Mouse (Mus musculus) heart, postnatal 4 days (tissue): ENCODE measurements at regions not wholly inside any gene's neighbourhood (a gene's known extent, or its start where the extent isn't known, plus 50 kb on each side); places are given as distances from the start of the nearest gene placed in this dataset.

Experiments
- DNase-seq: peaks from one replicate; pipeline ENCODE4 v3.0.0; 2021

GRCm38 (mm10) chr4:56036334-56036733 is 504.1 kb upstream of the Klf4 start:
- DNase-seq: no peak

- no peak for DNase-seq
Measured at GRCm38 (mm10) chr4:56035543-56035942, 503.3 kb upstream of the Klf4 start.

- DNase-seq: no peak
Measured at GRCm38 (mm10) chr4:56028441-56028840, 496.2 kb upstream of the Klf4 start.

GRCm38 (mm10) chr4:56027258-56027657 is 495.0 kb upstream of the Klf4 start:
- DNase-seq: no peak

GRCm38 (mm10) chr4:56024478-56024877 is 492.2 kb upstream of the Klf4 start:
- DNase-seq: no peak

- DNase-seq: no peak
Measured at GRCm38 (mm10) chr4:56018212-56018611, 485.9 kb upstream of the Klf4 start.

- no peak for DNase-seq
Measured at GRCm38 (mm10) chr4:56015481-56015880, 483.2 kb upstream of the Klf4 start.

GRCm38 (mm10) chr4:56008287-56008686 is 476.0 kb upstream of the Klf4 start:
- DNase-seq: no peak

GRCm38 (mm10) chr4:56004227-56004626 is 472.0 kb upstream of the Klf4 start:
- DNase-seq: no peak

GRCm38 (mm10) chr4:56001312-56001731 is 469.1 kb upstream of the Klf4 start:
- peak; percentile 62 for DNase-seq

- DNase-seq: no peak
Measured at GRCm38 (mm10) chr4:55984026-55984425, 451.8 kb upstream of the Klf4 start.

- no peak for DNase-seq
Measured at GRCm38 (mm10) chr4:55978539-55978938, 446.3 kb upstream of the Klf4 start.

GRCm38 (mm10) chr4:55976265-55976664 is 444.0 kb upstream of the Klf4 start:
- DNase-seq: no peak

GRCm38 (mm10) chr4:55973706-55974105 is 441.4 kb upstream of the Klf4 start:
- DNase-seq: no peak

- no peak for DNase-seq
Measured at GRCm38 (mm10) chr4:55972235-55972819, 440.1 kb upstream of the Klf4 start.

- DNase-seq: no peak
Measured at GRCm38 (mm10) chr4:55960063-55960462, 427.8 kb upstream of the Klf4 start.

- DNase-seq: no peak
Measured at GRCm38 (mm10) chr4:55953701-55954100, 421.4 kb upstream of the Klf4 start.

- no peak for DNase-seq
Measured at GRCm38 (mm10) chr4:55952220-55952619, 420.0 kb upstream of the Klf4 start.

- no peak for DNase-seq
Measured at GRCm38 (mm10) chr4:55941423-55941822, 409.2 kb upstream of the Klf4 start.

GRCm38 (mm10) chr4:55938383-55938782 is 406.1 kb upstream of the Klf4 start:
- DNase-seq: no peak

GRCm38 (mm10) chr4:55937833-55938232 is 405.6 kb upstream of the Klf4 start:
- DNase-seq: no peak

- DNase-seq: no peak
Measured at GRCm38 (mm10) chr4:55929141-55929782, 397.0 kb upstream of the Klf4 start.

- DNase-seq: no peak
Measured at GRCm38 (mm10) chr4:55928670-55929069, 396.4 kb upstream of the Klf4 start.

- no peak for DNase-seq
Measured at GRCm38 (mm10) chr4:55928196-55928595, 395.9 kb upstream of the Klf4 start.

- no peak for DNase-seq
Measured at GRCm38 (mm10) chr4:55927391-55927790, 395.1 kb upstream of the Klf4 start.
